Mouse (Mus musculus) hindbrain, embryonic 16.5 days (tissue): ENCODE results near the gene Wdfy3. TPM values are rescaled to one million over a fixed set of nuclear protein-coding genes. Genes with fewer than 3 reads are reported as not detected.

Experiments
- ATAC-seq: fragments of 200-750 bp; cut with Nextera tagmentation; 2 replicates; pipeline ENCODE4 v1.8.0; 2017; ENCODE audit warnings: moderate TSS enrichment, moderate library complexity
- H3K27ac ChIP-seq: fragments of 300-500 bp; sonication (generic); 2 replicates; pipeline ENCODE4 v1.5.1; 2014; ENCODE audit warnings: low read depth, mild to moderate bottlenecking, control low read depth, low read length, moderate library complexity
- H3K27me3 ChIP-seq: fragments of 300-500 bp; sonication (generic); replicated peaks from 2 replicates; pipeline ENCODE4 v1.6.1; 2014; ENCODE audit warnings: low read length; ENCODE audit not compliant: control insufficient read depth, insufficient read depth
- H3K36me3 ChIP-seq: fragments of 300-500 bp; sonication (generic); 2 replicates; pipeline ENCODE4 v1.6.1; 2014; ENCODE audit warnings: mild to moderate bottlenecking, low read length, moderate library complexity, mixed read lengths; ENCODE audit not compliant: control insufficient read depth, insufficient read depth
- H3K4me1 ChIP-seq: fragments of 300-500 bp; sonication (generic); 2 replicates; pipeline ENCODE4 v1.6.1; 2014; ENCODE audit warnings: low read depth, low read length; ENCODE audit not compliant: control insufficient read depth, insufficient read depth
- H3K4me2 ChIP-seq: fragments of 300-500 bp; sonication (generic); 2 replicates; pipeline ENCODE4 v1.6.1; 2014; ENCODE audit warnings: mild to moderate bottlenecking, low read length, control low read depth, moderate library complexity
- H3K4me3 ChIP-seq: fragments of 300-500 bp; sonication (generic); 2 replicates; pipeline ENCODE4 v1.5.1; 2014; ENCODE audit warnings: mild to moderate bottlenecking, low read length, control low read depth, moderate library complexity
- H3K9ac ChIP-seq: fragments of 300-500 bp; sonication (generic); 2 replicates; pipeline ENCODE4 v1.6.1; 2014; ENCODE audit warnings: low read depth, mild to moderate bottlenecking, control low read depth, low read length, moderate library complexity
- H3K9me3 ChIP-seq: fragments of 300-500 bp; sonication (generic); 2 replicates; pipeline ENCODE4 v1.6.1; 2014; ENCODE audit warnings: mild to moderate bottlenecking, low read length, moderate library complexity; ENCODE audit not compliant: control insufficient read depth
- WGBS: fragments of 180-500 bp; shearing (Covaris S2); extraction: QIAGEN DNeasy Blood & Tissue Kit; methylation state at CpG from one replicate; pipeline ENCODE4 v1.1.7; 2014; 5-methylcytosine and 5-hydroxymethylcytosine counted together
- polyA plus RNA-seq: library from polyadenylated mRNA; unstranded; fragments of >200 nt; fragmentation: Nextera tagmentation; extraction: Ambion mirVana; gene quantifications from 2 replicates; pipeline ENCODE4 v1.2.1, GENCODE M21; 2015

Gene Wdfy3
- polyA plus RNA-seq, 1 experiment from 2014 or later = 22.5 TPM

GRCm38 (mm10) chr5:101949323-101949722, 120.4 kb downstream of the Wdfy3 start:
- ATAC-seq = no peak
- no peaks in the 10 kb centered on the region for H3K4me1 ChIP-seq

GRCm38 (mm10) chr5:101948641-101949040, 121.1 kb downstream of the Wdfy3 start:
- Histone ChIP-seq H3K9ac (no peak overlapping the region), H3K27ac (no peak overlapping the region), H3K4me2 (no peak overlapping the region), H3K9me3 (peaks cover 2% of the 10 kb centered on the region; the same call in 1 of the 2 replicates), H3K4me1 (no peaks in the 10 kb centered on the region), H3K36me3 (peaks cover 34% of the 10 kb centered on the region), H3K4me3 (no peak overlapping the region), H3K27me3 (no peaks in the 10 kb centered on the region)
- 86% methylated on average over 7 of the region's 7 CpGs for WGBS
- ATAC-seq = no peak

More at GRCm38 (mm10) chr5:101949323-101949722, 120.4 kb downstream of the Wdfy3 start:
- H3K27me3 ChIP-seq = no peaks in the 10 kb centered on the region
- no peak overlapping the region for H3K4me3 ChIP-seq
- whole genome bisulfite sequencing = 71% methylated on average over 8 of the region's 8 CpGs
- peaks cover 34% of the 10 kb centered on the region for H3K36me3 ChIP-seq
- peaks cover 2% of the 10 kb centered on the region; the same call in 1 of the 2 replicates for H3K9me3 ChIP-seq
- no peak overlapping the region for H3K4me2 ChIP-seq
- no peak overlapping the region for H3K9ac ChIP-seq
- no peak overlapping the region for H3K27ac ChIP-seq

- 92% methylated on average over 5 of the region's 5 CpGs for WGBS
- H3K4me2 ChIP-seq = no peak overlapping the region
- no peak overlapping the region for H3K27ac ChIP-seq
- peaks cover 36% of the 10 kb centered on the region for H3K36me3 ChIP-seq
- no peak overlapping the region for H3K4me3 ChIP-seq
- peaks cover 2% of the 10 kb centered on the region; the same call in 1 of the 2 replicates for H3K9me3 ChIP-seq
- no peak for ATAC-seq
- no peak overlapping the region for H3K9ac ChIP-seq
- H3K27me3 ChIP-seq = no peaks in the 10 kb centered on the region
- H3K4me1 ChIP-seq = no peaks in the 10 kb centered on the region
Measured at GRCm38 (mm10) chr5:101945731-101946130, 124.0 kb downstream of the Wdfy3 start.

GRCm38 (mm10) chr5:101937909-101938596, 131.7 kb downstream of the Wdfy3 start:
- Histone ChIP-seq H3K27ac (no peak overlapping the region), H3K36me3 (peaks cover 35% of the 10 kb centered on the region), H3K9me3 (no peaks in the 10 kb centered on the region), H3K4me1 (no peaks in the 10 kb centered on the region; the same call in 1 of the 2 replicates), H3K4me3 (no peak overlapping the region), H3K4me2 (no peak overlapping the region), H3K9ac (no peak overlapping the region), H3K27me3 (no peaks in the 10 kb centered on the region)
- ATAC-seq = no peak
- 90% methylated on average over 13 of the region's 13 CpGs for WGBS

GRCm38 (mm10) chr5:101937362-101937761, 132.4 kb downstream of the Wdfy3 start:
- Histone ChIP-seq H3K4me1 (no peaks in the 10 kb centered on the region; the same call in 1 of the 2 replicates), H3K4me2 (no peak overlapping the region), H3K9me3 (no peaks in the 10 kb centered on the region), H3K36me3 (peaks cover 31% of the 10 kb centered on the region), H3K9ac (no peak overlapping the region), H3K4me3 (no peak overlapping the region), H3K27ac (no peak overlapping the region), H3K27me3 (no peaks in the 10 kb centered on the region)
- no peak for ATAC-seq
- 84% methylated on average over 21 of the region's 21 CpGs for WGBS

GRCm38 (mm10) chr5:101935893-101936292, 133.8 kb downstream of the Wdfy3 start:
- 0 out of 2 replicates have a peak, but pooled peaks have one; percentile 41 for ATAC-seq
- H3K27me3 ChIP-seq = no peaks in the 10 kb centered on the region
- H3K4me1 ChIP-seq = no peaks in the 10 kb centered on the region; the same call in 1 of the 2 replicates
- H3K27ac ChIP-seq = 0 out of 2 replicates have a peak overlapping the region, but pooled peaks have one; percentile 34
- no peak overlapping the region for H3K4me3 ChIP-seq
- H3K9me3 ChIP-seq = 0 out of 2 replicates have a peak, but pooled peaks cover 2% of the 10 kb centered on the region
- peaks cover 28% of the 10 kb centered on the region for H3K36me3 ChIP-seq
- no peak overlapping the region for H3K4me2 ChIP-seq
- 53% methylated on average over 16 of the region's 16 CpGs for WGBS
- no peak overlapping the region for H3K9ac ChIP-seq

- H3K4me2 ChIP-seq = no peak overlapping the region
- WGBS = 85% methylated on average over 7 of the region's 7 CpGs
- ATAC-seq = no peak
- no peak overlapping the region for H3K27ac ChIP-seq
- no peak overlapping the region for H3K4me3 ChIP-seq
- 0 out of 2 replicates have a peak, but pooled peaks cover 2% of the 10 kb centered on the region for H3K9me3 ChIP-seq
- H3K36me3 ChIP-seq = peaks cover 29% of the 10 kb centered on the region
- no peaks in the 10 kb centered on the region; the same call in 1 of the 2 replicates for H3K4me1 ChIP-seq
- H3K27me3 ChIP-seq = no peaks in the 10 kb centered on the region
- H3K9ac ChIP-seq = no peak overlapping the region
Measured at GRCm38 (mm10) chr5:101934629-101935028, 135.1 kb downstream of the Wdfy3 start.

GRCm38 (mm10) chr5:101932971-101933810, 136.5 kb downstream of the Wdfy3 start:
- Histone ChIP-seq H3K9ac (no peak overlapping the region), H3K9me3 (0 out of 2 replicates have a peak, but pooled peaks cover 2% of the 10 kb centered on the region), H3K36me3 (peaks cover 30% of the 10 kb centered on the region), H3K27me3 (no peaks in the 10 kb centered on the region), H3K27ac (no peak overlapping the region), H3K4me2 (no peak overlapping the region), H3K4me1 (no peaks in the 10 kb centered on the region; the same call in 1 of the 2 replicates), H3K4me3 (no peak overlapping the region)
- peak; percentile 60; the same call in 1 of the 2 replicates for ATAC-seq
- WGBS = 66% methylated on average over 15 of the region's 15 CpGs

GRCm38 (mm10) chr5:101931997-101932396, 137.7 kb downstream of the Wdfy3 start:
- Histone ChIP-seq H3K27ac (no peak overlapping the region), H3K36me3 (peaks cover 24% of the 10 kb centered on the region), H3K4me1 (no peaks in the 10 kb centered on the region; the same call in 1 of the 2 replicates), H3K9me3 (0 out of 2 replicates have a peak, but pooled peaks cover 2% of the 10 kb centered on the region), H3K4me2 (no peak overlapping the region), H3K27me3 (no peaks in the 10 kb centered on the region), H3K9ac (no peak overlapping the region), H3K4me3 (no peak overlapping the region)
- no peak for ATAC-seq
- WGBS = 68% methylated on average over 4 of the region's 4 CpGs
